Mouse (Mus musculus): ENCODE data around the gene Ncbp2.

The Ncbp2 gene
- long read RNA-seq, experiment 1, transcript Ncbp2-201 (4 exons, 2,070 nt) = major isoform, 100 of 102 reads
- long read RNA-seq, experiment 1, partial matches to known transcripts = 0 of 102 reads
- long read RNA-seq, experiment 1, other reads (novel, unspliced or antisense) = 2 of 102 reads
- long read RNA-seq, experiment 2, transcript Ncbp2-201 (4 exons, 2,070 nt) = major isoform, 80 of 85 reads
- long read RNA-seq, experiment 2, partial matches to known transcripts = 1 of 85 reads
- long read RNA-seq, experiment 2, other reads (novel, unspliced or antisense) = 4 of 85 reads

DNA sequence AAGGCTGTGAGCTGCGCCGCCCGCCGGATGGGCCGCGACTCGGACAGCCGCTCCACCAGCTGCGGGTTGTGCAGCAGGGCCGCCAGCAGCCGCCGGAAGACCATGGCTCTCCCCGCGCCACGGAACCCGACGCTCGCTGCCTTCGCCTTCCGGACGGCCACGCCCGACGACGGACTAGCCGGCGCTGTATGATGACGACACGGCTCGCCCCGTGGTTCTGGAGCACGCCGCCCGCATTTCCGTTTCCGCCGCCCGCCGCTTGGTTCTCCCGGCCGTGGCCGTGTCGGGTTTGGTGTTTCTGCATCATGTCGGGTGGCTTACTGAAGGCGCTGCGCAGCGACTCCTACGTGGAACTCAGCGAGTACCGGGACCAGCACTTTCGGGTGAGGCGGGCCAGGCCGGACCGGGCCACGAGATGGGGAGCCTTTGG is at the start of gene Ncbp2, which contains the start of gene 0610012G03Rik:
Ncbp2 (plus strand) TSS at position 169 of the 430 bp plus-strand sequence.
0610012G03Rik (minus strand) TSS at position 150 of the 430 bp plus-strand sequence.
- intact Hi-C loops (cut with DNase I) = loop anchor here (2.0 kb wide), 1 partner anchor 54 kb away; the partner anchor contains the start of gene Senp5

DNA sequence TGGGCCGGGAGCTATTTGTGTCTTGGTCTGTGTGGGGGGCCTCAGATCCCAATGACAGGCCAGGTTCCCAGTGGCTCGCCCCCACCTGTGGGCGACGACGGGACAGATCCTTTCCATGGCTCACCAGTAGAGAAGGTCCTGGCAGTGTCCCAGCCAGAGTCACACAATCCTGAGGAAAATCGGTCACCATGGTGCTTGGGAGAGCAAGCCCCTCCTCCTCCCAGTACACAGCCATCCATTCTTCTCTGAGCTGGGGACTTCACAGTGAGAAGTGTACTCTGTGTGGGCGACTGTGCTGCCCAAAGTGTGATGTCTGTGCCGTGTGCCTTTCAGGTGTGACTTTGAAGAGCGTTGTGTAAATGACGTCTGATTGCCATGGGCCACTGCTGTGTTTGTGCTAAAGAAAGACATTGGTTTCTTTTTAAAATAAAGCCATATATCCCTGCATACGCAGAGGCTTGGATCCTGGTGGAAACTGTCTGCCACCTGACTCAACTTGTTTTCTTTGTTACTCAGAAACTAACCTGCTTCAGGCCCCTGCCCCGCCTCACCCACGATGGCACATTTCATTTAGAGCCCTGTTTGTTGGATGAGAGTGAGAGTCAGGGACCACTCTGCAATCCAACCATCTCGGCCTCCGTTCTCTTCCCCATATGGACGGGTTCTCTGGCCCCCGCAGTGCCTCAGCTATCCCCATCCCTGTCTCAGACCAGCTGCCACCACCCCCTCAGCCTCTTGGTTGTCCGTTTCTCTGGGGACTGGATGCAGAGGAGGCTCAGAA is 49.6 kb upstream of the Ncbp2 start:
- intact Hi-C loops (cut with DNase I) = no loop called here

DNA sequence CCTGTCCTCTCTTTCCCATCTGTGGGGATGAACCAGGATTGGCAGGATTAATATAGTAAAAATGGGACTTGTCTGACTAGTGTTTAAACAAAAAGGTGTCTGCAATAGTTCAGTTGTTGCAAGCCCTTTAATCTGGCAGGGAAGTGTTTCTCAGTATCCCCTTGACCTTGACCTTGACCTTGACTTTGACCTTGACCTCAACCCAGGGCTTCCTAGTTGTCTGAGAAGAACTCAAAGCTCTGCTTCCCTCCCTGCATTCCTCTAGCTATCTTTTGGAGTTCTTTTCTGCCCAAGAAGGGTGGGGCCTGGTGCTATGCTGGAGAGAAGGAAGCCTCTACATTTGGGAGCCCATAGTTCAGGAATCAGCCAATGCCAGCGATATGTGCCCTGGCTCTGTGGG is 46.4 kb upstream of the Ncbp2 start:
- intact Hi-C loops (cut with DNase I) = no loop called here

DNA sequence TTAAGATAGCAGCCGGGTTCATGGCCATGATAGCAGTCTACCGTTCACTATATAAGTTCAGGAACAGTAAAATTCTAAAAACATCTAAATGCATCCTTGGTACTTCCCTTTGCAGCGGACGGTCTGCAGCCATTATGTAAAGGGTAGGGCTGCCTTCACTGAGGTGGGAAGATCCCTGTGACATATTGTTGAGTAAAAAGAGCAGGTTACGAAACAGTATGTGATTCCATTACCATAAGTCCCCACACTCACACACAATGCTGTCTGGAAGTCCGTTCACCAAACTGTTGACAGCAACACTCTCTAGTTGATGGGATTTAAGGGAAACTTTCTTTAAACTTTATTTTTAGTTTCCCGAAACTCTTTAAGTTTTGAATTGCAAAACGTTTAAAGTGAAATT is 45.1 kb upstream of the Ncbp2 start:
- intact Hi-C loops (cut with DNase I) = no loop called here

DNA sequence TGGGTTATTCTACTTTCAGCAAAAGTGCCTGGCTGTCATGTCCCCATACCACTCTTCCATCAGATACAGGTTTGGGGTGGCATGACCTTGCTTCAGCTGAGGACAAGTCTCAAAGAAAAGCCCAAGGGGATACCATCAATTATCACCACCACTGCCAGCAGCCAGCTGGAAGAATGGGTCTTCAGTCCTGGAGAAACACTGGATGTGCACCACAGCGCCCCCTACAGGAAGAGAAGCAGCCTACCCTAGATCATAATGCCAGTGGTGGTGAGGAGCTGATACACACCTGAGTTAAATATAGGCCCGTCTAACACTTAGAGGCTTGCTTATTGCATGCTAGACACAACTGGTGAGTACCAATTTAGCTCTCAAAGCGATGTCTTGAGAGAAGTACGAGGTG is 43.0 kb upstream of the Ncbp2 start:
- intact Hi-C loops (cut with DNase I) = no loop called here

DNA sequence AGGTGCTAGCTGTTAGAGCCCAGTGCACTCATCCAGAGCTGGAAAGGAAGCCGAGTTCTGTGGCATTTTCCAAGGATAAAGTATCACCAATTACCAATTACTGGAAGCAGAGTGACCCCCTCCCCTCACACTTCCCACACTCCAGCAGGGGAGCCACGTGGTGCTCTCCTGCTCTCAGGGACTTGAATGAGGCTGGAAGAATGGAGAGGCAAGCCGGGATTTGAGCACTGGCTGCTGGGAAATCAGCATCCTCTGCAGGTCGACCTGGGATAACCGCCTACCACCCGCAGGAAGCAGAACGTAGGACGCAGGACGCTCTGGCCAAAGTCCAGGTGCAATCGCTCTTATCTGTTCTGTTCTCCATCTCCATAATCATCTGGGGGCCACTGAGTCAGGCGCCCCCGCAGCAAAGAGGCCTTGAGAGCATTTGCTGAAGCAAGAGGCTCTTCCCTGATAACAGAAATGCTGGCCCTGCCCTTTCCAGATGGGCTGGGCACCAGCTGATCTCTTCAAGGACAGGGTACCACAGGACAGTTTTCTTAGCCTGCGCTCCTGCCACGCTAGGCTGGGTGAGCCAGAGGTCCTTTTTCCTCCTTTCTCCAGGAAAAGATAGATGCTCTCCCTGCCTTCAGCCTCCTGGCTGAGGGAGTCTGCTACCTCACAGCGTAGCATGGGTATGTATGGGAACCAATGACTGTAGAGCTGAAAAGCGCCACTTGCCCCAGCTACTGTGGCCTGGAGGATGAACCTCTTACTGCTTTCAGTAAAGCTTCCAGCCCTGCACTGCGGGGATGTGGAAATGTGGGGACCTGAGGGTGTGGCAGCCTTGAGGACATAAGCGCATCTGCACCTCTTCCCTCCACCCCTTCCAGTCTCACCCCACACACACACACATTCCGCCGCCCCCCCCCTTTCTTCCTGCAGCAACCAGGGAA is 42.2 kb upstream of the Ncbp2 start:
- intact Hi-C loops (cut with DNase I) = no loop called here

DNA sequence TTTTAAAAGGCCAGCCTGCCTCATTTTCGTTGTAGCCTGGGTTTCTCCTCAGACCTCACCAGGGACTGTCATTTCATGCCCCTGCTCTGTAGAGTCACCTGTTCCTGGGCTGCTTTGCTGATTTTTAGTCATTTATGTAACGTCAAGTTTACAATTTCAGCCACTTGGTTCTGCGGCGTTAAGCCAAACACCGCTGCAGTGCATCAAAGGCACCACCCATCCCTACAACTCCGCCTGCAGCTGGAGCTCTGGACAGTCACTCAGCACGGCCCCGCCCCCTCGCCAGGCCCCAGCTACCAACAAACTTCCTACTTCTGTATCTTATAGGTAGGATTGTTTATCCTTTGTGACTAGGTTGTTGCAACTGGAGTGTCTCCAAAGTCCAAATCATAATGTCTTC is 41.4 kb upstream of the Ncbp2 start:
- intact Hi-C loops (cut with DNase I) = no loop called here

DNA sequence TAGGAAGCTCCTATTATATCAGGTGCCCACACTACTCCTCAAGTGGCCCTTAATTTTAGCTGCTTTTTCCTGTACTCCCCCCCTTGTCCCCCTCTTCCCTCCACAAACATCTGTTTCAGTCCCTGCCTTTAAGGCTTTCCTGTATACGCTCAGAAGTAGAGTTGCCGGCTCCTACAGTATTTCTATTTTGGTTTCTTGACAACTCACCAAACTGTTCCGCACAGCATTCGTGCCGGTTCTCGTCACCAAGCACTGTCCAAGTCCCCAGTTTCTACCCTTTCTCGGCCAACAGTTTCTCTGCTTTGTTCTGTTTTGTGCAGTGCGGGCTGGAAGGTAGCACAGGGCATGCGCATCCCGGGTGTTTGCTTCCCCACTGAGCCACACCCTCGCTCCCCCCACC is 39.4 kb upstream of the Ncbp2 start:
- intact Hi-C loops (cut with DNase I) = no loop called here

DNA sequence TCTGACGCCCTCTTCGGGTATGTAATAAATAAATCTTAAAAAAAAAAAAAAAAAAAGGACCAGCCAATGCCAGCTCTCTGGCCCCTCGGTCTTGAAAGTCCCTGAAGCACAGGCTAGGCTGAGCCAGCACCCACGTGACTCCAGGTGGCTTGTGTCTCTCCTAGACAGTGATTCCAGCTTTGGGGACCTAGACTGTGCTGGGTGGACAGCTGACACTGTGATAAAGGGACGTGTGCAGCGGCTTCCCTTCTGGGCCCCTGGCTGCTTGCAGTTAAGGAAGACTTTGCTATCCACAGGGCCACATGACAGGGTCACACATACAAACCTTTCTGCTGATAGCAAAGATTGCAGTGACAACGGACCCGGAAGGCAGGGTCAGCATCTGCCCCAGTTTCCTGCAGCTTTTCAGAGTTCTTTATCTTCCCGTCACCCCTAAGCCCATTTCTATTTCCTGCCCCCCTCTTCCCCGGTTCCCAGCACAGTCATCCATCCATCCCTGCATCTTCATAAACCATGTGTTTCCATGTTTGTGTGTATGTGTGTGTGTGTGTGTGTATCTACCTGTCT is 37.9 kb upstream of the Ncbp2 start:
- intact Hi-C loops (cut with DNase I) = loop anchor here (10.0 kb wide), 1 partner anchor 446 kb away; no protein-coding TSS in a partner anchor

DNA sequence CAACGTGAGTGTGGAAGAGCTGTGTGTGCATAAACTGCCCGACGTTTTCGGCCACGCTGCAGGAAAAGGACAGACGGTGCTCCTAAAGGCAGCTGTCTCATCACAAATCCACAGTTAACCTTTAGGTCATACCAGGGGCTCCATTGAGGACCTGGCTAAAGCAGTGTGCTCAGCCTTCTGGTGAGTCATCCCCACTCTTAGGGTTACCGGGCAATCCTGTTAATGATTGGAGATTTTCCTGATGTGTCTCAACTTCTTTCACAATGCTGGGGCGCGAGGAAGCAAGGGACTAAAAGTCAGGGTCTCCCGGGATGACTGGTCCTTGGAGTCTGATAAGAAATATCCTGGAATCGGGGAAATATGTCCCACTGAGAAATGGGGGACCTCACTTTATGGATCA is 30.5 kb upstream of the Ncbp2 start:
- intact Hi-C loops (cut with DNase I) = loop anchor here (1.0 to 10.0 kb wide), 3 partner anchors 38 to 453 kb away; no protein-coding TSS in a partner anchor

DNA sequence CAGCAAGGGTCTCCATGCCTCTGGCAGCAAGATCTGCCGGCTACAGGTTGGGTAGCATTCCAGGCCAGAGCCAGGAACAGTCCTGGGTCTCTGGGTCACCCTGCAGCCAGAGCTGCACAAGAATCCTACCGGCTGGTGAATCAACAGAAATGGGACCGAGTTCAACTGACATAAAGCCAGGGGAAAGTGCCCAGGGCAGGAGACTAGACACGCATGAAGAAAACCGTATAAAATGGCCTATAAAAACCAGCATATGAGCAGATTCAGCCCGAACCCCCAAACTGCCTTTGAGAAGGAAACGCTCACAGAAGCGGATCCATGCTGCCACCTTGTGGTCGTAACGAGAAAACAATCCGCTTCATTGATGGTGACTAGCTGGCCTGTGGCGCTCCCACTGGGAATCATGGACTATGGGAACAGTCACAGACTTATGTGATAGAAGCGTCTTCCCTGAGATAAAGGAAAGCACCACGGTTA is 30.0 kb upstream of the Ncbp2 start:
- intact Hi-C loops (cut with DNase I) = loop anchor here (1.0 to 10.0 kb wide), 3 partner anchors 39 to 453 kb away; no protein-coding TSS in a partner anchor

DNA sequence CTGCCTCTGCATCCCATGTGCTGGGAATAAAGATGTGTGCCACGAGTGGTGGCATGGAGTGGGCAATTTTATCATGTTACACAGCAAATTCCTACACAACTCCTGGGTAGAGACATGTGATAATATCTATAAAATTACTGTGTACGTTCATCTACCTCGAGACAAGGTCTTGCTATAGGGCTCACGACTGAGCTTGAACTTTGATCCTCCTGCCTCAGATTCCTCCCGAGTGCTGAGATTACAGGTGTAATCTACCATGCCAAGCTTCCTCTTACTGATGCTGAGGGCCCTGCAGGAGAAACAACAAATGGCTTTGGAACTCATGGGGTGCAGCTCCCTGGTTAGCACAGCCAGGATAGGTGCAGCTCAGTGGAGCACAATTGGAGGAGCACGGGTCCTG is 23.9 kb upstream of the Ncbp2 start:
- intact Hi-C loops (cut with DNase I) = no loop called here

DNA sequence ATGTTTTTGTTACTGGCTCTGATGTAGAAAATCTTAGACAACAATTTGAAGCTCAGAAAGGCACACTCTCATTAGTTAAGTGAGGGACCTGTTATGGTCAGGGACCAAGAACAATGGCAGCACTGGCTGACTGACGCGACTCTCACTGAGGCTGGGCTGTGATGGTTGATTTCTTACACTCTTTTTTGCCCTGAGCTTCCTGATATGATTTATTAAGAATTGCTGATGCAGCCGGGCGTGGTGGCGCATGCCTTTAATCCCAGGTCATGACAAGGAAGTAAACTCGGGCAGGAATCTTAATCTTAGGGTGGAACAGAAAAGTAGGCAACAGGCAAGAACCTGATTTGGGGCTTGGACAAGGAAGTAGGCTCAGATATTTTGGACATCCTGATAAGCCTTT is 22.2 kb upstream of the Ncbp2 start:
- intact Hi-C loops (cut with DNase I) = no loop called here

DNA sequence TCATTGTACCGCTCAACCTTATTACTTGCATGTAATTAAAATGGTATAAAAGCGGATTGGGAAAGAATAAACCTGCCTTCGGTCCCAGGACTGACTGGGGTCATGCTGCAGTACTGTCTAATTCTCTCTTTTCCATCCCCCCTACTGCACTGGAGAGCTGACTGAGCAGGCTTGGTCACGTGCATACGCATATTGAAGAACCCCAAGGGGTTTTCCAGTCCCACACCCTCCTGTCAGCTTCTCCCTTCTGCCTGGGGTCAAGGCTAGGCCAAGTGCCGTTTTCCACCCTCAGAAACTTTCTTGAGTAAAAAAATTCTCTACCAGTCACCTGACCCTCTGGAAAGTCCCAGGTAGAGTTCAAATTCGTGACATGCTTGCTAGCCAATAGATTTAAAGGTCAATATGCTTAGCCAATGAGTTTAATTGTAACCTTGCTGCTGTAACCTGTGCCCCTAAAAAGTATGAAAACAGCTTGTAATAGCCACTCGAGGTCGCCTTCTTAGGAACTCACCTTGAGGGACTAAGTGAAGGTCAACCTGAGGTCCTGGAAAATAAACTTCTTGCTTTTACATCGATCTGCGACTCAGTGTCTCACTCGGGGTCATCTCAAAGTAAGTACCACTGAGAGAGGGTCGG is 21.6 kb upstream of the Ncbp2 start:
- intact Hi-C loops (cut with DNase I) = no loop called here

DNA sequence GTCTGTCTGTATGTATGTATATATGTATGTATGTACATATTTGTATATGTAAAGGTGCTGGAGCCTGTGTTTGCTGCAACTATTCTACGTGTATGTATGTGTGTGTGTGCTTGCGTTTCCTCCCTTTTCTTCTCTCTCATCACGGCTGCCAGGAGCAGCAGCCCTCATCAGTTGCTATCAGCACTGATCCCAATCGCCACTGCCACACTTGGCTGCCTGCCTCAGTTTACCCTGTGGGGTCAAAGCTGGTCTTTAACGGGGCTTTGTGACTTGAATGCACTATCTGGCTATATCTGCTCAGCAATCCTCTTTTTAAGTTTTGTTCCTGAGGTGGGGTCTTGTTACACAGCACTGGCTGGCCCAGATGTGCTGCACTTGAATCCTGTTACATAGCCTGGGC is 20.9 kb upstream of the Ncbp2 start:
- intact Hi-C loops (cut with DNase I) = no loop called here

DNA sequence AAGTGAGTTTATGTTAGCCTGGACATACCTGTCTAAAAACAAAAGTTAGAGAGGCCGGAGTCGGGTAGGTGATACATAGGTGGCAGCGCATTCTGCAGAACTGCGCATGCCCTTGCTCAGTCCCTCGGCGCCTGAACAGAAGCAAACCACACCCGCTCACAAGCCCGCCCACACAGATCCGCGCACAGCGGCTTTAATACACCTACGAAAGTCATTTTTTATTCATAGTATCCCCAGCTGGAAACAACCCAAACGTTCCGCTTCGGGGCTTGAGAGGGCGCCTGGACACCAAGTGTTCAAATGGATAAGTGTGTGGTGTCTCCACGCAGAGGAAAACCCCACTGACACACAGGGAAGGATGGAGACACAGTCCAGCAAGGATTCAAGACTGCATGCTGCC is 17.0 kb upstream of the Ncbp2 start:
- intact Hi-C loops (cut with DNase I) = no loop called here

DNA sequence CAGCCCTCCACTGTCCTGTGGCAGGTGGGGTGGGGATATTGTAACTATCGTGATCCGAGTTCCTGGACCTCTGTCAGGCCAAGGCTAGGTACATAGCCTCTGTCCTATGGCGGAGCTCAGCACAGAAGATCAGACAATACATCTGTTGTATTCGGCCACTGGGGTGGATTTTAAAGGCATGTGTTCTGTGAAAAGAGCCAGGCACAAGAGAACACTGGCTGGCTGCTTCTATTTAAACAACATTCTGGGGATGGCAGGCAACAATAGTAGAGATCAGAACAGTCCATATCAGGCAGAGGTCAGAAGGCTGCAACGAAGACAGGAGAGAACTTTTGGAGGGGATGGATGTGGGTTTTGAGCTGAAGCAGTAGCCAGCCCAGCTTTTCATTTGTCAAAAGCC is 16.1 kb upstream of the Ncbp2 start:
- intact Hi-C loops (cut with DNase I) = no loop called here

DNA sequence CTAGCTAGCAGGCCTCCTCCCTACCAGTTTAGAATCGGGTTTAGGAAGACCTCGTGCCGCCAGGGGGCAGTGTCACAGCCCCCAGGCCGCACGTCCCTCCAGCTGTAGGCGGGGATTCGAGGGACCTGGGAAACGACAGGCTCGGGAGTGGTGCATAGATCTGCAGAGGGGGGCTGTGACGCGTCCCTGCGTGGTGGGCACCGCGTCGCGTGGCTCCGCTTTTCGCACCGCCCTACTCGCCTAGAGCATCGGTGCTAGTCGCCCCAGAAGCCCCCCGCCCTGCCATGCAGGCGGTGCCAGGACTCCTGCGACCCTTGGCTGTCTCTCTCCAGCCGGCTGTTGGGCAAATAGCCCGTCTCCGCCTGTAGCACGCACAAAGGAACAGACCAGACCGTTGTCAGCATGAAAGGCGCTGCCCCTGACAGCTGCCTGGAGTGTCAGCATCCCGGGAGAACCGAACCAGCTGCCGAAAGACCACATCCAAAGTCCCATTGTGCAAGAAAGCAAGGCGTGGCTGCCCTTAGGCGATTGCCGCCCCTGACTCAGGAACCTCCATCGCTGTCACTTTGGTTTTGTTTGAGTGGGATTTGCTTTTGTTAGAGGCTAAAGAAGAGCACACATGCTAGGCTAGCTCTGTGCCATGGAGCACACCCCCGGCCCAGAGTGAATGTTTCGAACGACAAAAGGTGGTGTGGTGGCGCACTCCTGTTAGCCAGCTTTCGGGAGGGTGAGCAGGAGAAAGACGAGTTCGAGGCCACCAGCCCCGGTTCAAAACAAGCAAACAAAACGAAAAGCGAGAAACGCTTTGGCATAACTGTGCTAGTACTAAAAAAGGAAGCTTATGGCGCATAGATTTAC is 15.2 kb upstream of the Ncbp2 start:
- intact Hi-C loops (cut with DNase I) = no loop called here

DNA sequence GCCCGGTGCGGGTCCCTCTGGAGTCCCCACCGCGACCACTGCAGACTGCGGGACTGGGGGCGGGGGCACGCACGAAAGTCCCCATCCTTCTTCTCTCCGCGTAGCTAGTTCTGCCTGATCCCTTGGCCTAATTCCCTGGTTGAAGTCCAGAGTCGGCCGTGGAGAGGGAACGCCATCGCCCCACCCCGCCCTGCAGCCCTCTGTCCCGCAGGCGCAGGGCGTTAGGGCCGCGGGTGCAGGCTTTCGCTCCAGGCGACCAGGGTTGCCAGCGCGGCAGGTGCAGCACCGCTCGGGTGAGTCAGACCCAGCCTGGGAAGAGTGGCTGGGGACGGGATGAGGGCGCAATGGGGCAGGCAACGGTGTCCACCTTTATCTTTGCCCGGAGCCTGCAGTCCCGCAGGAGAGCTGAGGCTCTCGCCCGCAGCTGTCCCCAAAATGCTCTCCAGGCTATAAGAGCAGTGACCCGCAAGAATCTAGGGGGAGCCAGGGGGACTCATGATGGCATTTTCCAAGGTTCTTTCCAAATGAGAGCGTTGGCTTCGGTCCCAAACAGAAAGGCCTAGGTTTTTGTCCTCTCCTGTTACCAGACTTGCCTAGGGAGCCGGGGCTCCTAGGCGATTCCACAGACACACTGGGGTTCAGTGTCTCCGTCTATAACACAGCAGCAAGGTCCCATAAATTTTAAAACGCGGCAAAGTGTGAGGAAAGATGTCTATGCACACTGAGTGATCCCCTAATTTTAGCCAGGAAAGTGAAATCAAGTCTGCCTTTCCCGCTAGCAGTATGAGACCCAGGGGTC is 14.4 kb upstream of the Ncbp2 start, which contains the start of gene Pigz:
Pigz (plus strand) TSS at position 101 of the 799 bp plus-strand sequence.
- intact Hi-C loops (cut with DNase I) = no loop called here

Measured in adrenal gland (tissue).